Mouse (Mus musculus) heart, embryonic 15.5 days (tissue): ENCODE results near the gene Map3k15. TPM values are rescaled to one million over a fixed set of nuclear protein-coding genes. Genes with fewer than 3 reads are reported as not detected.

Experiments used
- ATAC-seq: fragments of 200-750 bp; cut with Nextera tagmentation; replicated peaks from 2 replicates; pipeline ENCODE4 v1.8.0; 2017; ENCODE audit warnings: low read depth, moderate TSS enrichment; ENCODE audit not compliant: insufficient number of reproducible peaks, insufficient read depth, low FRiP score
- H3K27ac ChIP-seq: fragments of 300-500 bp; sonication (generic); 2 replicates; pipeline ENCODE4 v1.5.1; 2015; ENCODE audit warnings: mild to moderate bottlenecking, inconsistent platforms
- H3K27me3 ChIP-seq: fragments of 300-500 bp; sonication (generic); 2 replicates; pipeline ENCODE4 v1.6.1; 2015; ENCODE audit warnings: inconsistent platforms
- H3K36me3 ChIP-seq: fragments of 300-500 bp; sonication (generic); 2 replicates; pipeline ENCODE4 v1.6.1; 2015; ENCODE audit warnings: mild to moderate bottlenecking, inconsistent platforms
- H3K4me1 ChIP-seq: fragments of 300-500 bp; sonication (generic); replicated peaks from 2 replicates; pipeline ENCODE4 v1.6.1; 2015; ENCODE audit warnings: inconsistent platforms
- H3K4me2 ChIP-seq: fragments of 300-500 bp; sonication (generic); 2 replicates; pipeline ENCODE4 v1.6.1; 2015; ENCODE audit warnings: inconsistent platforms, mild to moderate bottlenecking, moderate library complexity
- H3K4me3 ChIP-seq: fragments of 300-500 bp; sonication (generic); 2 replicates; pipeline ENCODE4 v1.5.1; 2015; ENCODE audit warnings: mild to moderate bottlenecking, inconsistent platforms
- H3K9ac ChIP-seq: fragments of 300-500 bp; sonication (generic); 2 replicates; pipeline ENCODE4 v1.6.1; 2015; ENCODE audit warnings: mild to moderate bottlenecking, inconsistent platforms
- H3K9me3 ChIP-seq: fragments of 300-500 bp; sonication (generic); replicated peaks from 2 replicates; pipeline ENCODE4 v1.6.1; 2016; ENCODE audit warnings: inconsistent platforms
- WGBS: fragments of 180-500 bp; shearing (Covaris S2); methylation state at CpG from one replicate; pipeline ENCODE4 v1.1.7; 2015; ENCODE audit warnings: mixed read lengths; 5-methylcytosine and 5-hydroxymethylcytosine counted together
- polyA plus RNA-seq: library from polyadenylated mRNA; unstranded; fragments of >200 nt; fragmentation: Nextera tagmentation; extraction: Ambion mirVana; gene quantifications from 2 replicates; pipeline ENCODE4 v1.2.1, GENCODE M21; 2015

The Map3k15 gene
- polyA plus RNA-seq, 1 experiment from 2014 or later, result 0.21 TPM

GRCm38 (mm10) chrX:159971091-159971779 is 17.0 kb upstream of the Map3k15 start:
- WGBS, result 55% methylated on average over 3 of the region's 3 CpGs
- Histone ChIP-seq H3K27me3 (no peaks in the 10 kb centered on the region), H3K36me3 (peaks cover 3% of the 10 kb centered on the region; the same call in 1 of the 2 replicates)

GRCm38 (mm10) chrX:159973730-159974129 is 14.5 kb upstream of the Map3k15 start:
- H3K36me3 ChIP-seq, result no peaks in the 10 kb centered on the region
- no peak overlapping the region for H3K4me3 ChIP-seq
- H3K27me3 ChIP-seq, result no peaks in the 10 kb centered on the region
- H3K27ac ChIP-seq, result no peak overlapping the region
- no peak for ATAC-seq
- no peak overlapping the region for H3K4me2 ChIP-seq
- no peaks in the 10 kb centered on the region for H3K4me1 ChIP-seq
- WGBS, result 26% methylated on average over 5 of the region's 5 CpGs
- H3K9ac ChIP-seq, result no peak overlapping the region
- no peaks in the 10 kb centered on the region for H3K9me3 ChIP-seq

More at GRCm38 (mm10) chrX:159971091-159971779, 17.0 kb upstream of the Map3k15 start:
- Histone ChIP-seq H3K9me3 (no peaks in the 10 kb centered on the region), H3K4me1 (no peaks in the 10 kb centered on the region), H3K4me2 (no peak overlapping the region), H3K9ac (no peak overlapping the region), H3K27ac (no peak overlapping the region), H3K4me3 (no peak overlapping the region)
- no peak for ATAC-seq

GRCm38 (mm10) chrX:159976243-159976642 is 12.0 kb upstream of the Map3k15 start:
- 42% methylated on average over 3 of the region's 3 CpGs for WGBS
- no peaks in the 10 kb centered on the region for H3K36me3 ChIP-seq
- no peak for ATAC-seq
- no peaks in the 10 kb centered on the region for H3K9me3 ChIP-seq
- H3K4me1 ChIP-seq, result no peaks in the 10 kb centered on the region
- no peak overlapping the region for H3K27ac ChIP-seq
- no peak overlapping the region for H3K9ac ChIP-seq
- H3K4me3 ChIP-seq, result no peak overlapping the region
- H3K4me2 ChIP-seq, result no peak overlapping the region
- no peaks in the 10 kb centered on the region for H3K27me3 ChIP-seq

- WGBS, result 83% methylated on average over 6 of the region's 6 CpGs
- Histone ChIP-seq H3K4me3 (no peak overlapping the region), H3K27me3 (no peaks in the 10 kb centered on the region), H3K9ac (no peak overlapping the region), H3K9me3 (no peaks in the 10 kb centered on the region), H3K36me3 (no peaks in the 10 kb centered on the region), H3K4me2 (no peak overlapping the region), H3K27ac (no peak overlapping the region), H3K4me1 (no peaks in the 10 kb centered on the region)
- no peak for ATAC-seq
Measured at GRCm38 (mm10) chrX:159995808-159996207, 7.6 kb downstream of the Map3k15 start.

- H3K27me3 ChIP-seq, result no peaks in the 10 kb centered on the region
- 71% methylated on average over 1 of the region's 1 CpGs for WGBS
- H3K4me3 ChIP-seq, result no peak overlapping the region
- no peak overlapping the region for H3K27ac ChIP-seq
- H3K4me1 ChIP-seq, result no peaks in the 10 kb centered on the region
- H3K4me2 ChIP-seq, result no peak overlapping the region
- no peak for ATAC-seq
- H3K36me3 ChIP-seq, result no peaks in the 10 kb centered on the region
- no peak overlapping the region for H3K9ac ChIP-seq
- H3K9me3 ChIP-seq, result no peaks in the 10 kb centered on the region
Measured at GRCm38 (mm10) chrX:160053306-160053705, 65.1 kb downstream of the Map3k15 start.

- no peak for ATAC-seq
- no peaks in the 10 kb centered on the region for H3K4me1 ChIP-seq
- H3K4me2 ChIP-seq, result no peak overlapping the region
- H3K27me3 ChIP-seq, result no peaks in the 10 kb centered on the region
- no peak overlapping the region for H3K9ac ChIP-seq
- no peak overlapping the region for H3K4me3 ChIP-seq
- no peak overlapping the region for H3K27ac ChIP-seq
- no peaks in the 10 kb centered on the region for H3K36me3 ChIP-seq
- 74% methylated on average over 5 of the region's 5 CpGs for WGBS
- no peaks in the 10 kb centered on the region for H3K9me3 ChIP-seq
Measured at GRCm38 (mm10) chrX:160054643-160055042, 66.4 kb downstream of the Map3k15 start.

GRCm38 (mm10) chrX:160091973-160092372 is 103.7 kb downstream of the Map3k15 start:
- Histone ChIP-seq H3K4me3 (no peak overlapping the region), H3K36me3 (no peaks in the 10 kb centered on the region), H3K9me3 (no peaks in the 10 kb centered on the region), H3K27me3 (no peaks in the 10 kb centered on the region), H3K4me2 (no peak overlapping the region), H3K4me1 (no peaks in the 10 kb centered on the region), H3K27ac (no peak overlapping the region), H3K9ac (no peak overlapping the region)
- no peak for ATAC-seq
- 48% methylated on average over 1 of the region's 1 CpGs for WGBS

GRCm38 (mm10) chrX:160107817-160108216 is 119.6 kb downstream of the Map3k15 start:
- H3K4me2 ChIP-seq, result no peak overlapping the region
- H3K4me3 ChIP-seq, result no peak overlapping the region
- H3K27me3 ChIP-seq, result no peaks in the 10 kb centered on the region
- no peak overlapping the region for H3K27ac ChIP-seq
- no peaks in the 10 kb centered on the region for H3K4me1 ChIP-seq
- no peak for ATAC-seq
- 58% methylated on average over 4 of the region's 4 CpGs for WGBS
- no peaks in the 10 kb centered on the region for H3K9me3 ChIP-seq
- no peak overlapping the region for H3K9ac ChIP-seq
- no peaks in the 10 kb centered on the region for H3K36me3 ChIP-seq

GRCm38 (mm10) chrX:160113777-160114176 is 125.5 kb downstream of the Map3k15 start:
- no peak for ATAC-seq
- Histone ChIP-seq H3K4me2 (no peak overlapping the region), H3K4me3 (no peak overlapping the region), H3K27me3 (no peaks in the 10 kb centered on the region), H3K4me1 (no peaks in the 10 kb centered on the region), H3K36me3 (no peaks in the 10 kb centered on the region), H3K9ac (no peak overlapping the region), H3K9me3 (no peaks in the 10 kb centered on the region), H3K27ac (no peak overlapping the region)
- 71% methylated on average over 1 of the region's 1 CpGs for WGBS

GRCm38 (mm10) chrX:160116074-160116473 is 127.8 kb downstream of the Map3k15 start:
- Histone ChIP-seq H3K9me3 (no peaks in the 10 kb centered on the region), H3K4me3 (no peak overlapping the region), H3K9ac (no peak overlapping the region), H3K36me3 (peaks cover 6% of the 10 kb centered on the region; the same call in 1 of the 2 replicates), H3K4me2 (no peak overlapping the region), H3K4me1 (no peaks in the 10 kb centered on the region), H3K27me3 (no peaks in the 10 kb centered on the region), H3K27ac (no peak overlapping the region)
- ATAC-seq, result no peak

GRCm38 (mm10) chrX:160116658-160117057 is 128.4 kb downstream of the Map3k15 start:
- WGBS, result 62% methylated on average over 3 of the region's 3 CpGs
- Histone ChIP-seq H3K4me2 (no peak overlapping the region), H3K36me3 (peaks cover 11% of the 10 kb centered on the region; the same call in 1 of the 2 replicates), H3K27me3 (no peaks in the 10 kb centered on the region), H3K27ac (no peak overlapping the region), H3K4me1 (no peaks in the 10 kb centered on the region), H3K9me3 (no peaks in the 10 kb centered on the region), H3K4me3 (no peak overlapping the region), H3K9ac (no peak overlapping the region)
- ATAC-seq, result no peak

- H3K4me1 ChIP-seq, result peaks cover 7% of the 10 kb centered on the region
- no peak for ATAC-seq
- H3K4me2 ChIP-seq, result peak overlapping the region; percentile 29
- no peaks in the 10 kb centered on the region for H3K9me3 ChIP-seq
- no peaks in the 10 kb centered on the region for H3K27me3 ChIP-seq
- WGBS, result 62% methylated on average over 11 of the region's 11 CpGs
- H3K27ac ChIP-seq, result no peak overlapping the region
- H3K4me3 ChIP-seq, result no peak overlapping the region
- peaks cover 19% of the 10 kb centered on the region; the same call in 1 of the 2 replicates for H3K36me3 ChIP-seq
- H3K9ac ChIP-seq, result no peak overlapping the region
Measured at GRCm38 (mm10) chrX:160134136-160134843, 146.1 kb downstream of the Map3k15 start.
